Mouse (Mus musculus) kidney, embryonic 15.5 days (tissue): ENCODE measurements at regions not wholly inside any gene's neighbourhood (a gene's known extent, or its start where the extent isn't known, plus 50 kb on each side); places are given as distances from the start of the nearest gene placed in this dataset.

Experiments used
- ATAC-seq: fragments of 200-750 bp; cut with Nextera tagmentation; replicated peaks from 2 replicates; pipeline ENCODE4 v1.8.0; 2017; ENCODE audit warnings: moderate TSS enrichment; ENCODE audit not compliant: low FRiP score
- H3K27ac ChIP-seq: fragments of 300-500 bp; sonication (generic); 2 replicates; pipeline ENCODE4 v1.5.1; 2015; ENCODE audit warnings: mild to moderate bottlenecking, inconsistent platforms
- H3K27me3 ChIP-seq: fragments of 300-500 bp; sonication (generic); 2 replicates; pipeline ENCODE4 v1.6.1; 2015; ENCODE audit warnings: inconsistent platforms
- H3K36me3 ChIP-seq: fragments of 300-500 bp; sonication (generic); 2 replicates; pipeline ENCODE4 v1.6.1; 2015; ENCODE audit warnings: inconsistent platforms
- H3K4me1 ChIP-seq: fragments of 300-500 bp; sonication (generic); 2 replicates; pipeline ENCODE4 v1.6.1; 2015; ENCODE audit warnings: inconsistent platforms
- H3K4me2 ChIP-seq: fragments of 300-500 bp; sonication (generic); 2 replicates; pipeline ENCODE4 v1.6.1; 2015; ENCODE audit warnings: moderate library complexity, mild to moderate bottlenecking, inconsistent platforms
- H3K4me3 ChIP-seq: fragments of 300-500 bp; sonication (generic); replicated peaks from 2 replicates; pipeline ENCODE4 v1.5.1; 2015; ENCODE audit warnings: mild to moderate bottlenecking, inconsistent platforms
- H3K9ac ChIP-seq: fragments of 300-500 bp; sonication (generic); 2 replicates; pipeline ENCODE4 v1.6.1; 2015; ENCODE audit warnings: mild to moderate bottlenecking, inconsistent platforms
- H3K9me3 ChIP-seq: fragments of 300-500 bp; sonication (generic); replicated peaks from 2 replicates; pipeline ENCODE4 v1.6.1; 2016; ENCODE audit warnings: inconsistent platforms
- WGBS: fragments of 180-500 bp; shearing (Covaris S2); methylation state at CpG from one replicate; pipeline ENCODE4 v1.1.7; 2015; ENCODE audit warnings: mixed read lengths; 5-methylcytosine and 5-hydroxymethylcytosine counted together

DNA sequence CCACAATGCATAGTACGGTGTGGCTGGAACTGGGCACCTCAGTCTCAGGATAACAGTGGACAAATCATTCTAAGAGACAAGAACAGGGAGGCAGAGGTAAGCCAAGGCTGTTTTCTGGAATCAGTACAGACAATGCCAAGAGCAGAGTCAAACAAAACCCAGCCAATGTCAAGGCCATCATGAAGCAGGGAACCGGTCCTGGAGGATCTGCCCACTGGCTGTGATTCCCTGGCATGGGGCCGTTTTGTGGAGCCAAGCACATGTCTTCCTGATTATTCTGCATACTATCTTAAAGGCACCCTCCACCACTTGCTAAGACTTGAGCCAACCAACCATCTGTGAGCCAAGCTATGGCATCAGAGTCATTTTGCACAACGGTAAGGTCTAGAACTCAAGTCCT is 222.6 kb downstream of the Sec61b start:
- Histone ChIP-seq H3K9me3 (no peaks in the 10 kb centered on the region), H3K36me3 (no peaks in the 10 kb centered on the region), H3K27me3 (no peaks in the 10 kb centered on the region), H3K9ac (no peak overlapping the region), H3K4me2 (no peak overlapping the region), H3K4me3 (no peak overlapping the region), H3K27ac (no peak overlapping the region), H3K4me1 (no peaks in the 10 kb centered on the region)
- 91% methylated on average over 4 of the region's 4 CpGs for WGBS
- no peak for ATAC-seq

DNA sequence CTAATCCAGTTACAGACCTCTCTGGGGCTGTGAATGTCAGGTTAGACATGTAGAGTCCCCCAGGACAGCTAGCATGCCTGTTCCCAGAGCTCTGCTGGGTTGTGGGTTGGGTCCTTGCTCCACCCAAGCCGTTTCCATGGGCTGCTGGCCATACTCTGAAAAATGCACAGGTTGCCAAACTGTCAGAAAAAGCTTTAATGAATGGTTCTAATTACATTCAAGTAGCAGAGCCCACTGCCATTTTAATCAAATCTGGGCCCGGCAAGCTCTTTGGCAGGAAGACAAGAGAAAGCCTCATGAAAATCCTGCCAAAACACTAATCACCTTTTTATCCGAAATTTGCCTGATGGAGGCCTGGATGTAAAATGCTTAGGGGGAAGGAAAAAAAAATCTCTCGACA is 224.1 kb downstream of the Sec61b start:
- no peaks in the 10 kb centered on the region for H3K9me3 ChIP-seq
- no peaks in the 10 kb centered on the region for H3K4me1 ChIP-seq
- H3K36me3 ChIP-seq = no peaks in the 10 kb centered on the region
- H3K4me3 ChIP-seq = no peak overlapping the region
- no peak overlapping the region for H3K4me2 ChIP-seq
- no peak overlapping the region for H3K9ac ChIP-seq
- whole genome bisulfite sequencing = 64% methylated on average over 4 of the region's 4 CpGs
- H3K27me3 ChIP-seq = no peaks in the 10 kb centered on the region
- no peak for ATAC-seq
- H3K27ac ChIP-seq = no peak overlapping the region

DNA sequence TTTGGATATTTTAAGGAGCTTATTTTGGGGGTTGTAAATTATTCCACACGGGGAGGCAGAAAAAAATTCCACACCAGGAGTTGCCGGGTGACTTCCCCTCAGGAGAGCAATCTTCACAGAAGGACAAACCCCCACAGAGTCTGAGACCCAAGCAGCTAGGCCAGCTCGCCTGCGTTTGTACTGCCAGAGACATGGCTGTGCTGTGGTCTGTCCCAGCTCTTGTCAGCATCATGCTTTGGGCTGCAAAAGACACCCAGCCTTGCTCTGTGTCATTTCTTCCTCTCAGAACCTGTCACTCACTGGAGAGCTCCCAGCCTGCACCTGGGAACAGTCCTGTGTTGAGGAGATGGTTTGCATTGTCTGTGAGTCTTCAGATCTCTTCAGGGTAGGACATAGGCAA is 224.5 kb downstream of the Sec61b start:
- Histone ChIP-seq H3K4me3 (no peak overlapping the region), H3K36me3 (no peaks in the 10 kb centered on the region), H3K27me3 (no peaks in the 10 kb centered on the region), H3K4me2 (no peak overlapping the region), H3K9ac (no peak overlapping the region), H3K27ac (no peak overlapping the region), H3K4me1 (no peaks in the 10 kb centered on the region), H3K9me3 (no peaks in the 10 kb centered on the region)
- 48% methylated on average over 4 of the region's 4 CpGs for WGBS
- no peak for ATAC-seq

DNA sequence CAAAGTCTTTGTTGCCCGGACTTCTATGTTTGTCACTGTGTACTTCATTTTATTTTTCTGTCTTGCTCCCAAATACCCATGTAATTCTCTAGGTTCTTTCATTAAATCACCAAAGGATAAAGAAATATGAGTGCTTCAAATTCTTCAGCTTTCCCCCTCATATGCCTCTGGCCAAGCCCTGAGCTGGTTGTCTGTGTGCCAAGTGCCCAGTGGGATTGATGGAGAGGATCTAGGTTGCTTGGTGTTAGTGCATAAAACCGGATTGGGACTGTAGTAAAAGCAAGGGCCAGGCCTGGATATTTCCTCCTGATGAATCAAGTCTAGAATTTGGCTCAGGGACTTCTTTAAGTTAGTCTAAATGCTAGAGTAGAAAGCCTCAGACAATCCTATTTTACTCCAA is 229.0 kb downstream of the Sec61b start:
- Histone ChIP-seq H3K4me3 (no peak overlapping the region), H3K9ac (no peak overlapping the region), H3K9me3 (no peaks in the 10 kb centered on the region), H3K36me3 (no peaks in the 10 kb centered on the region), H3K4me1 (no peaks in the 10 kb centered on the region), H3K27me3 (no peaks in the 10 kb centered on the region), H3K27ac (no peak overlapping the region), H3K4me2 (no peak overlapping the region)
- WGBS = 85% methylated on average over 2 of the region's 2 CpGs
- no peak for ATAC-seq

GRCm38 (mm10) chr4:47704607-47705006 is 230.1 kb downstream of the Sec61b start:
- H3K4me2 ChIP-seq = no peak overlapping the region
- no peak overlapping the region for H3K27ac ChIP-seq
- H3K9ac ChIP-seq = no peak overlapping the region
- no peaks in the 10 kb centered on the region for H3K9me3 ChIP-seq
- H3K27me3 ChIP-seq = no peaks in the 10 kb centered on the region
- H3K4me1 ChIP-seq = no peaks in the 10 kb centered on the region
- no peaks in the 10 kb centered on the region for H3K36me3 ChIP-seq
- 85% methylated on average over 4 of the region's 4 CpGs for WGBS
- no peak for ATAC-seq
- no peak overlapping the region for H3K4me3 ChIP-seq

DNA sequence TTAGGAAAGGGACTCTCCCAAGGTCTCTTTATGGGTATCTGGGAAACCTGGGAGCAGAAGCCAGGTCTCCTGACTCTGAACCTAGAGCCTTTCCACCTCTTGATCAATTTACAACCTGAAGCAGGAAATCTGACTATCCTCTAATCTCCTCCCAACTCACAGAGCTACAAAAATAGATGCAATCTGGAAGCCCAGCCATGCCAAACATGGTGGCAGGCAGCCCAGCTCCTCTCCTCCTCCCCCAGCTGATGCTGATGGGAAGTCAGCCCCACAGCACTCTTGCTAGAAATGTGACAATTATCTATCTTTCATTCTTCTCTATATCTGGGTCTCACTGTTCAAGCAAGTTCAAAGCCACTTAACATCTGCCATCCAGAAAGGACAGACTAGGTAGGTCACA is 233.5 kb downstream of the Sec61b start:
- Histone ChIP-seq H3K36me3 (no peaks in the 10 kb centered on the region), H3K4me1 (no peaks in the 10 kb centered on the region), H3K4me3 (no peak overlapping the region), H3K9me3 (no peaks in the 10 kb centered on the region), H3K4me2 (no peak overlapping the region), H3K9ac (no peak overlapping the region), H3K27me3 (no peaks in the 10 kb centered on the region), H3K27ac (no peak overlapping the region)
- no peak for ATAC-seq

- Histone ChIP-seq H3K4me2 (no peak overlapping the region), H3K9ac (no peak overlapping the region), H3K4me3 (no peak overlapping the region), H3K9me3 (no peaks in the 10 kb centered on the region), H3K27me3 (no peaks in the 10 kb centered on the region), H3K36me3 (no peaks in the 10 kb centered on the region), H3K27ac (no peak overlapping the region), H3K4me1 (no peaks in the 10 kb centered on the region)
- 70% methylated on average over 7 of the region's 7 CpGs for WGBS
- ATAC-seq = no peak
Observed at GRCm38 (mm10) chr4:47713387-47713786, 238.9 kb downstream of the Sec61b start.

DNA sequence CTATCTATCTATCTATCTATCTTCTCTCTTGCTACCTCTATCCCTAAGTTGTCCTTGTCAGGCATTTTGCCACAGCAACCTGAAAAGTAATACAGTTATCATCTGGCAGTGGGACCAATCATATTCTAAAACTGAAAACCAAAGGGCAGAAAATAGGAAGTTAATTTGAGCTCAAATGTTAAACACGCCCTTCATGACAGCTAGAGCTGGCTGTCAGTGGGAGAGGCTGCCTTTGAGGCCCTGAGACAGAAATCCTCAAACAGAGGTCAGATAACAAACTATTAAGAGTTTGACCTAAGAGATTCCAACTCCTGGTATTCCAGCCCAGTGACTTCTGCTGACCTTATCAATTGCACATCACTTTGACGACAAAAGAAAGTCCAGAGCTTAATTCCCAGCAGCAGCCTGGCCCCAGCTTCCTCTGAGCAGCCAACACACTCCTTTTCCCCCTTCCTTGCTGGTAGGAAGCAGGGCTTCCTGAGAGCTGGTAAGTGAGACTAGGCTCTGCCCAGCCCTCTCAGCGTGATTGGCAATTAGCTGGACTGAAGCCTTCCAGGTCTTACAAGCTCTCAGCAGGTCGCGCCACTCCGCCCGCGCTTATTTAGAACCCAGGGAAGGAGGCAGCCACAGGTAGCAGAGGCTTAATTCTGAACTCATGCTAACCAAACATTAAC is 250.0 kb downstream of the Sec61b start:
- H3K9me3 ChIP-seq = no peaks in the 10 kb centered on the region; the same call in 1 of the 2 replicates

DNA sequence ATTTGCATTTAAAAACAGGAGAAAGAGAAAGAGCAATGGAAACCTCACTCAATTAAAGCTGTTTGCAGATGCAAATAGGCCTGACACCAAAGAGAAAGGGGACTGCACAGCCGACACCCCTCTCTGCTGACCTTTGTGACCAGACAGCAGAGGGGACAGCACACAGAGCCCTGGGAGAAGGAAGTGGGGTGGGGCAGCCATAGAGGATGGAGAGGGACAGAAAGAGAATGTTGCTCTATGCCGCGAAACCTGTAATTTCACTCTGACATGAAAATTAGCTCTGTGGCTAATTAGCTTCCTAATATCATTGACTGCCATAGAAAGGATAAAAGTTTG is 250.5 kb downstream of the Sec61b start:
- Histone ChIP-seq H3K36me3 (no peaks in the 10 kb centered on the region), H3K4me1 (peaks cover 6% of the 10 kb centered on the region; the same call in 1 of the 2 replicates), H3K9ac (no peak overlapping the region), H3K27me3 (no peaks in the 10 kb centered on the region), H3K9me3 (no peaks in the 10 kb centered on the region; the same call in 1 of the 2 replicates), H3K4me2 (0 out of 2 replicates have a peak overlapping the region, but pooled peaks have one; percentile 16), H3K27ac (no peak overlapping the region), H3K4me3 (no peak overlapping the region)
- no peak for ATAC-seq
- 32% methylated on average over 3 of the region's 3 CpGs for WGBS

More for the DNA sequence above, 250.0 kb downstream of the Sec61b start:
- Histone ChIP-seq H3K4me3 (no peak overlapping the region), H3K27ac (no peak overlapping the region), H3K36me3 (no peaks in the 10 kb centered on the region), H3K9ac (no peak overlapping the region), H3K27me3 (no peaks in the 10 kb centered on the region), H3K4me1 (peaks cover 6% of the 10 kb centered on the region; the same call in 1 of the 2 replicates), H3K4me2 (0 out of 2 replicates have a peak overlapping the region, but pooled peaks have one; percentile 16)
- ATAC-seq = no peak
- WGBS = 15% methylated on average over 8 of the region's 8 CpGs

DNA sequence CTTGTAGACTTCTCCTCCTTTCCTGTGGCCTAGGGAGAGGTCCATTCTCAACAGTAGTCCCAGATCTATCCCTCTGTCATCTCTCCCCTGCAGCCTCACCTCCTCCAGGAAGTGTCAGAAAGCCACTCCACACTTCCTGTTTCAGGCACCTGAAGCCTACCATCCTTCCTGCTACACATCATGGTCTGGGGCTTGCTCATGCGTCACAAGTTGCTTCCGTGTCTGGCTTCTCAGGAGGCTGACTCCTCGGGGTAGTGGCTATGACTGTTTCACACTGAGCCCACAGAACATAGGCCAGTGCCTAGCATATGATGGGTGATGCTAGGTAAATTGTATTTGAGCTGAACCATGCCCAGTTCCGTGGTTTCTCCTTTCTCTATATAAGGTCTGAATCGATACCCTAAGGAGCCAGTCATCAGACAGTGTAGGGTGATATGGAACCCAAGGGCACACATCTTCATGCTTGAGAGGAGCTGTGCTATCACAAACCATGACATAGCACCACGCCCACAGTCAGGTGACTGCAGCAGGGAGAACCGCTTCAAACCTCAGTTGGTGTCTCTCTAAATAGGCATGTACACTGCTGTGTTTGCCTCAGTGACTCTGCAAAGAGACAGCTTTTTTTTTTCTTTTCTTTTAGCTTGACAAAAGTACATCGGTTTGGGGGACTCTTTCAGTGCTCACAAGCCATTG is 272.2 kb downstream of the Sec61b start:
- H3K36me3 ChIP-seq = no peaks in the 10 kb centered on the region
- H3K27ac ChIP-seq = no peak overlapping the region
- 76% methylated on average over 8 of the region's 8 CpGs for WGBS
- no peak overlapping the region for H3K4me3 ChIP-seq
- H3K9ac ChIP-seq = no peak overlapping the region
- no peak for ATAC-seq
- H3K27me3 ChIP-seq = no peaks in the 10 kb centered on the region
- no peaks in the 10 kb centered on the region for H3K4me1 ChIP-seq
- no peaks in the 10 kb centered on the region for H3K9me3 ChIP-seq
- H3K4me2 ChIP-seq = no peak overlapping the region

GRCm38 (mm10) chr4:47772230-47772920 is 272.6 kb upstream of the Nr4a3 start:
- 85% methylated on average over 6 of the region's 6 CpGs for WGBS

GRCm38 (mm10) chr4:47774664-47775063 is 270.3 kb upstream of the Nr4a3 start:
- WGBS = 83% methylated on average over 5 of the region's 5 CpGs
- Histone ChIP-seq H3K4me2 (no peak overlapping the region), H3K9me3 (no peaks in the 10 kb centered on the region), H3K4me3 (no peak overlapping the region), H3K27me3 (no peaks in the 10 kb centered on the region), H3K36me3 (no peaks in the 10 kb centered on the region), H3K9ac (no peak overlapping the region), H3K27ac (no peak overlapping the region), H3K4me1 (no peaks in the 10 kb centered on the region)
- ATAC-seq = no peak

More at GRCm38 (mm10) chr4:47772230-47772920, 272.6 kb upstream of the Nr4a3 start:
- Histone ChIP-seq H3K9ac (no peak overlapping the region), H3K27me3 (no peaks in the 10 kb centered on the region), H3K9me3 (no peaks in the 10 kb centered on the region), H3K4me3 (no peak overlapping the region), H3K4me1 (no peaks in the 10 kb centered on the region), H3K27ac (no peak overlapping the region), H3K36me3 (no peaks in the 10 kb centered on the region), H3K4me2 (no peak overlapping the region)
- no peak for ATAC-seq
